Mouse (Mus musculus): ENCODE results near the gene Cd209c. TPM values are rescaled to one million over a fixed set of nuclear protein-coding genes. Genes with fewer than 3 reads are reported as not detected.

The Cd209c gene
- polyA plus RNA-seq (2015; fragmentation: Illumina TruSeq; extraction: RNeasy Lipid Tissue Mini Kit (QIAGEN cat#74804); ENCODE audit: insufficient read depth, low read depth, low replicate concordance), result not detected

DNA sequence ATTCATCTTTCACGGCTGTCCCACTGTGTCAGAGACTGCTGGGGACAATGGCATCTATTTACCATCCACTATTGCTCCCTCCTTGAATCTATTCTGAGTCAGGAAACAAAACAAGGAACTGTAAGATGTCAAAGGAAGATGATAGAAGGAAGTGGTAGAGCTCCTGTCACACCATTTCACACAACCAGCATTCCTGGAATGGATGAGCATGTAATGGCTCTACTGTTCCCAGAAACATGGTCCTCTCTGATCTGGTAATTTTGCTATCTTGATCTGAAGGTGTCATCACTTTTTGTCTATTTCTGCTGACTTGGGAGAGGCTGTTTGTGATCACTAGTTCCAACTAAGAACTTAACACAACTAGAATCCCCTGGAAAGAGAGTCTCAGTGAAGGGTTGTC is at the start of gene Cd209c:
TSS of gene Cd209c (minus strand) at position 101 of the 400 bp plus-strand sequence.

DNA sequence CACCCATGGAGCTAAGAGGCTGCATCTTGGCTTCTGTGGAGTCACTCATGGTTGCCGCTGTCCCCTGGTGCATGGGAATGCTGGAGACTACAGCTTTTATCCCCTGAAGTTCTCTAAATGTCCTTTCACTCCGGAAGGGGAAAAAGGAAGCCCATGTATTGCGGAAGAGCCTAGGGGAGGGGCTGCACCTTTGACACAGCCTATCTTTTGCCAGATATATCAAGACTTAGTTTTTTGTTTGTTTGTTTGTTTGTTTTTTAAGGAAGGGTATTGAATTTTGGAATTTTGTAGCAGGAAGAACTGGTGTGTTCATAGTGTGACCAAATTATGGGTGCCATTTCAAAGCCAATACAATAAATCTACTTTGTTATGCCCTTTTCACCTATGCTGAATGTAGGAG is 27.8 kb downstream of the Cd209c start, which contains the start of gene Cd209b:
TSS of gene Cd209b (minus strand) at position 101 of the 400 bp plus-strand sequence.

Other genes with a start within 250 kb of the Cd209c start
- not detected for gene Clec4g, start 234.1 kb downstream of the Cd209c start, polyA plus RNA-seq (2015; fragmentation: Illumina TruSeq; extraction: RNeasy Lipid Tissue Mini Kit (QIAGEN cat#74804); ENCODE audit: insufficient read depth, low read depth, low replicate concordance)
- 1.0 TPM for gene Cd209a, start 205.8 kb downstream of the Cd209c start, polyA plus RNA-seq (2015; fragmentation: Illumina TruSeq; extraction: RNeasy Lipid Tissue Mini Kit (QIAGEN cat#74804); ENCODE audit: insufficient read depth, low read depth, low replicate concordance)
- gene Cd209e, start 100.4 kb downstream of the Cd209c start, polyA plus RNA-seq (2015; fragmentation: Illumina TruSeq; extraction: RNeasy Lipid Tissue Mini Kit (QIAGEN cat#74804); ENCODE audit: insufficient read depth, low read depth, low replicate concordance), result not detected
- gene Cd209d, start 76.2 kb downstream of the Cd209c start, polyA plus RNA-seq (2015; fragmentation: Illumina TruSeq; extraction: RNeasy Lipid Tissue Mini Kit (QIAGEN cat#74804); ENCODE audit: insufficient read depth, low read depth, low replicate concordance), result not detected
- gene Cd209b, start 27.9 kb downstream of the Cd209c start, polyA plus RNA-seq (2015; fragmentation: Illumina TruSeq; extraction: RNeasy Lipid Tissue Mini Kit (QIAGEN cat#74804); ENCODE audit: insufficient read depth, low read depth, low replicate concordance), result 0.42 TPM
- gene Cd209f, start 151.1 kb upstream of the Cd209c start, polyA plus RNA-seq (2015; fragmentation: Illumina TruSeq; extraction: RNeasy Lipid Tissue Mini Kit (QIAGEN cat#74804); ENCODE audit: insufficient read depth, low read depth, low replicate concordance), result 7.1 TPM
- gene Cd209g, start 179.4 kb upstream of the Cd209c start, polyA plus RNA-seq (2015; fragmentation: Illumina TruSeq; extraction: RNeasy Lipid Tissue Mini Kit (QIAGEN cat#74804); ENCODE audit: insufficient read depth, low read depth, low replicate concordance), result 3.0 TPM
- 5.1 TPM for gene Evi5l, start 211.8 kb upstream of the Cd209c start, polyA plus RNA-seq (2015; fragmentation: Illumina TruSeq; extraction: RNeasy Lipid Tissue Mini Kit (QIAGEN cat#74804); ENCODE audit: insufficient read depth, low read depth, low replicate concordance)

Data from pancreas, adult 10 weeks (tissue).